ENCODE assay signal across 11 mouse cellular contexts in the genomic region with DNA sequence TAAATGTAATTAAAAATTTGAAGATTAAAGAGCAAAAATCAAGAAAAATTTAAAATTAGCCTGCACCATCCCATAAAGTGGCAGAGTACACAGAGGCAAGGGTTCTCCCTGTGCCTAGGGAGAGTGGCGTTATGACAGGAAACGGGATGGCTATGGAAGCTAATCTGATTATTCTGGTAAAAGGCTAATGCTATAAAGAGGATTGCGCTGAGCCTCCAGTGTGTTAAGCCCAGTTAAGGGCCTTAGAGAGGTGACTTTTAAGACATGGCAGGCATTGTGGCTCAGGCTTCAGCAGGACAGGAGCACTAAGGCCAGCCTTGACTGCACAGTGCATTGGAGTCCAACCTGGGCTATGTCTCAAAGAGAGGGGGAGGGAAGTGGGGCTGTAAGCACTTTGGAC.
"Had no signal": no experiment of that assay in that cellular context is flagged by ENCODE, and none has a peak within 500 bp of the region (broad histone marks: within the 10 kb centered on the region; RNA-seq: fewer than 3 reads in every experiment).

No protein-coding gene starts in this region.

- DNase-seq: right cerebral cortex, adult 18-20 months; right cerebral cortex, postnatal 14 days; right cerebral cortex, postnatal 25 days; right cerebral cortex, postnatal 4 days; spleen, adult 18-20 months; thymus, adult 18-20 months; thymus, adult 2 months; thymus, postnatal 14 days; thymus, postnatal 25 days; thymus, postnatal 36 days; thymus, postnatal 4 days had no signal
